Mouse (Mus musculus): ENCODE measurements around the gene Gm6760. TPM values are rescaled to one million over a fixed set of nuclear protein-coding genes. Genes with fewer than 3 reads are reported as not detected.

Gene Gm6760
- total RNA-seq (2014; fragmentation: Nextera tagmentation) (not detected in 2 replicates), total RNA-seq (2017) (not detected in 2 replicates)

GRCm38 (mm10) chrX:64152098-64152497, at the start of gene Gm6760:
Gene Gm6760, minus strand, starts transcription at chrX:64152198.
- ATAC-seq (replicated peaks; ENCODE audit: low FRiP score, low TSS enrichment, poor library complexity, severe bottlenecking): no peak

- no peak for ATAC-seq (replicated peaks; ENCODE audit: low FRiP score, low TSS enrichment, poor library complexity, severe bottlenecking)
These were observed 29.2 kb upstream of the Gm6760 start for GRCm38 (mm10) chrX:64181246-64181645.

- ATAC-seq (replicated peaks; ENCODE audit: low FRiP score, low TSS enrichment, poor library complexity, severe bottlenecking): no peak
These were observed 21.2 kb upstream of the Gm6760 start, which contains the start of gene 3830417A13Rik for GRCm38 (mm10) chrX:64173248-64173647. Gene 3830417A13Rik, plus strand, starts transcription at chrX:64173548.

Other genes starting within 250 kb of the Gm6760 start
- gene 3830417A13Rik, start 21.4 kb upstream of the Gm6760 start, total RNA-seq (2014; fragmentation: Nextera tagmentation): not detected in 2 replicates
- gene 3830417A13Rik, start 21.4 kb upstream of the Gm6760 start, total RNA-seq (2017): not detected in 2 replicates
- gene Slitrk4, start 124.8 kb upstream of the Gm6760 start, total RNA-seq (2014; fragmentation: Nextera tagmentation): not detected in 2 replicates
- not detected in 2 replicates for gene Slitrk4, start 124.8 kb upstream of the Gm6760 start, total RNA-seq (2017)